Mouse (Mus musculus): Measurements from ENCODE around the gene Bysl. TPM values are rescaled to one million over a fixed set of nuclear protein-coding genes. Genes with fewer than 3 reads are reported as not detected.
"Not testable (repeated sequence)": the region's sequence is repeated elsewhere in the genome, so short reads cannot be mapped to it uniquely, and the experiment has no call there.

Bysl gene
- polyA plus RNA-seq, 1 experiment: 25.7 TPM

GRCm38 (mm10) chr17:47600601-47601388 is 10.5 kb downstream of the Bysl start:
- peaks cover 6% of the 10 kb centered on the region for H3K4me1 ChIP-seq (ENCODE audit: control insufficient read depth, insufficient read depth, low read length)
- TF ChIP-seq POLR2A (IDR thresholded peaks at IDR 0.05; ENCODE audit: insufficient read depth, low read length) (no peak), EP300 (IDR thresholded peaks at IDR 0.05; ENCODE audit: insufficient read depth, low read depth, low read length) (no peak), CTCF (IDR thresholded peaks at IDR 0.05; ENCODE audit: low read depth, low read length) (no peak)
- no peaks in the 10 kb centered on the region for H3K9me3 ChIP-seq (replicated peaks; ENCODE audit: control insufficient read depth, insufficient read depth, low read length, poor library complexity, severe bottlenecking)
- peak overlapping the region; percentile 37 for H3K27ac ChIP-seq (ENCODE audit: insufficient read depth, low read length)
- no peaks in the 10 kb centered on the region for H3K27me3 ChIP-seq (ENCODE audit: control insufficient read depth, insufficient read depth, low read length, poor library complexity, severe bottlenecking)
- peaks cover 47% of the 10 kb centered on the region for H3K36me3 ChIP-seq (ENCODE audit: control insufficient read depth, insufficient read depth, low read length, poor library complexity, severe bottlenecking)
- H3K4me3 ChIP-seq (ENCODE audit: low read depth, low read length): no peak overlapping the region; the same call in 1 of the 2 replicates
- H3K9ac ChIP-seq (ENCODE audit: low read depth, poor library complexity, severe bottlenecking): no peak overlapping the region

GRCm38 (mm10) chr17:47599511-47600297 is 11.6 kb downstream of the Bysl start:
- Histone ChIP-seq H3K27ac (ENCODE audit: insufficient read depth, low read length) (peak overlapping the region; percentile 49), H3K36me3 (ENCODE audit: control insufficient read depth, insufficient read depth, low read length, poor library complexity, severe bottlenecking) (peaks cover 41% of the 10 kb centered on the region)
- no peak for TF ChIP-seq POLR2A (IDR thresholded peaks at IDR 0.05; ENCODE audit: insufficient read depth, low read length)
- TF ChIP-seq EP300 (IDR thresholded peaks at IDR 0.05; ENCODE audit: insufficient read depth, low read depth, low read length): peak; percentile 64; the same call in 1 of the 2 replicates
- no peak for TF ChIP-seq CTCF (IDR thresholded peaks at IDR 0.05; ENCODE audit: low read depth, low read length)

GRCm38 (mm10) chr17:47598580-47599304 is 12.6 kb downstream of the Bysl start:
- not testable (repeated sequence) for H3K9me3 ChIP-seq (replicated peaks; ENCODE audit: control insufficient read depth, insufficient read depth, low read length, poor library complexity, severe bottlenecking); H3K4me3 ChIP-seq (ENCODE audit: low read depth, low read length); H3K9ac ChIP-seq (ENCODE audit: low read depth, poor library complexity, severe bottlenecking); H3K4me1 ChIP-seq (ENCODE audit: control insufficient read depth, insufficient read depth, low read length); H3K27me3 ChIP-seq (ENCODE audit: control insufficient read depth, insufficient read depth, low read length, poor library complexity, severe bottlenecking)
- Histone ChIP-seq H3K27ac (ENCODE audit: insufficient read depth, low read length) (peak overlapping the region; percentile 49), H3K36me3 (ENCODE audit: control insufficient read depth, insufficient read depth, low read length, poor library complexity, severe bottlenecking) (peaks cover 32% of the 10 kb centered on the region)

More at GRCm38 (mm10) chr17:47599511-47600297, 11.6 kb downstream of the Bysl start:
- Histone ChIP-seq H3K9me3 (replicated peaks; ENCODE audit: control insufficient read depth, insufficient read depth, low read length, poor library complexity, severe bottlenecking) (no peaks in the 10 kb centered on the region), H3K4me1 (ENCODE audit: control insufficient read depth, insufficient read depth, low read length) (peaks cover 6% of the 10 kb centered on the region), H3K27me3 (ENCODE audit: control insufficient read depth, insufficient read depth, low read length, poor library complexity, severe bottlenecking) (no peaks in the 10 kb centered on the region), H3K4me3 (ENCODE audit: low read depth, low read length) (no peak overlapping the region), H3K9ac (ENCODE audit: low read depth, poor library complexity, severe bottlenecking) (no peak overlapping the region)

- Histone ChIP-seq H3K36me3 (ENCODE audit: control insufficient read depth, insufficient read depth, low read length, poor library complexity, severe bottlenecking) (peaks cover 30% of the 10 kb centered on the region), H3K9ac (ENCODE audit: low read depth, poor library complexity, severe bottlenecking) (peak overlapping the region; percentile 23; the same call in 1 of the 2 replicates), H3K4me3 (ENCODE audit: low read depth, low read length) (no peak overlapping the region), H3K4me1 (ENCODE audit: control insufficient read depth, insufficient read depth, low read length) (peaks cover 6% of the 10 kb centered on the region), H3K27ac (ENCODE audit: insufficient read depth, low read length) (peak overlapping the region; percentile 69), H3K9me3 (replicated peaks; ENCODE audit: control insufficient read depth, insufficient read depth, low read length, poor library complexity, severe bottlenecking) (no peaks in the 10 kb centered on the region), H3K27me3 (ENCODE audit: control insufficient read depth, insufficient read depth, low read length, poor library complexity, severe bottlenecking) (no peaks in the 10 kb centered on the region)
- TF ChIP-seq EP300 (IDR thresholded peaks at IDR 0.05; ENCODE audit: insufficient read depth, low read depth, low read length): no peak
- peak; percentile 58 for TF ChIP-seq CTCF (IDR thresholded peaks at IDR 0.05; ENCODE audit: low read depth, low read length)
These were observed 13.3 kb downstream of the Bysl start for GRCm38 (mm10) chr17:47597838-47598579.

- H3K9me3 ChIP-seq (replicated peaks; ENCODE audit: control insufficient read depth, insufficient read depth, low read length, poor library complexity, severe bottlenecking): no peaks in the 10 kb centered on the region
- no peak overlapping the region for H3K4me3 ChIP-seq (ENCODE audit: low read depth, low read length)
- peaks cover 24% of the 10 kb centered on the region for H3K36me3 ChIP-seq (ENCODE audit: control insufficient read depth, insufficient read depth, low read length, poor library complexity, severe bottlenecking)
- H3K9ac ChIP-seq (ENCODE audit: low read depth, poor library complexity, severe bottlenecking): peak overlapping the region; percentile 23
- peaks cover 6% of the 10 kb centered on the region for H3K4me1 ChIP-seq (ENCODE audit: control insufficient read depth, insufficient read depth, low read length)
- peak overlapping the region; percentile 69 for H3K27ac ChIP-seq (ENCODE audit: insufficient read depth, low read length)
- H3K27me3 ChIP-seq (ENCODE audit: control insufficient read depth, insufficient read depth, low read length, poor library complexity, severe bottlenecking): no peaks in the 10 kb centered on the region
- TF ChIP-seq EP300 (IDR thresholded peaks at IDR 0.05; ENCODE audit: insufficient read depth, low read depth, low read length): no peak
- TF ChIP-seq POLR2A (IDR thresholded peaks at IDR 0.05; ENCODE audit: insufficient read depth, low read length): no peak
- no peak for TF ChIP-seq CTCF (IDR thresholded peaks at IDR 0.05; ENCODE audit: low read depth, low read length)
These were observed 14.0 kb downstream of the Bysl start for GRCm38 (mm10) chr17:47597261-47597660.

Data from ES-Bruce4 (cell line).